Mouse (Mus musculus) cerebellum, adult 9-11 months (tissue): Measurements from ENCODE around the gene Zfp866.
A peak's percentile ranks its signal among the peaks of the same experiment; 100 is the strongest.

Experiments
- DNase-seq: peaks from one replicate; pipeline ENCODE4 v3.0.0; 2022

Gene Zfp866

DNA sequence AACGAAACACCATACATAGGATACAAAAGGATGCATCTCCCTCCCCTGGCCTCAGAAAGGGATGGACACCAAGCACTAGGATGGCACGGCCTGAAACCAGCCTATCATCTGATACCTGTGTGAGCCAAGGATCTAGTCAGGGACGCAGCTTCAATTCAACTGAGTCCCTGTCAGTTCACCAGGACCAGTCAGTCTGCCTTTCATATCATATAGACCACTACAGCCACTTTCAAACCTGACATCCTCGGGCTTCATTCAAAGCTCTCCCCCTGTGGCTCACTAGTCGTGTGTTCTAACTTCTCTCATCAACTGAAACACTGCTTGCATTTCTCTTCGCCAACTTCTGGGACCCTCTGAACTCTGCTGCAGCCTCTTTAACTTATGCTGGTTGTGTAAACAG, 75.6 kb downstream of the Zfp866 start:
- peak; percentile 35 for DNase-seq

DNA sequence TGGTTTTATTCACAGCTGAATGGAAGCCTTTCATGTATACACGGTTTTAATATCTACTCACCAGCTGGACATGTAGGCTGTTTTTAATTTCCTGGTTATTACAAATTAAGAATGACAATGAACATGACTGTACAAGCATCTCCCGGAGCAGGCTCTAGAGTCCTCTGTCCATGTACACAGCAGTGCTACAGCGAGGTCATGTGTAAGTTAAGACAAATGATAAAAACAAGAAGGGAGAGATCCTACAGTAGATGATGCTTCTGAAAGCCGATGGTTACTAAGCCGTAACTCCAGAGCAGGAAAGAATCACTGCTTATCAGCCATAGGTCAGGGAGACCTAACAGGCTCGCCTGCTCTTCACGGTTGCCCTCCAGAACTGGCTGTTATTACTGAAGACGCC, 77.5 kb downstream of the Zfp866 start:
- no peak for DNase-seq
